Mouse (Mus musculus) forebrain, embryonic 12.5 days (tissue): ENCODE results near the gene Mapk1. TPM values are rescaled to one million over a fixed set of nuclear protein-coding genes. Genes with fewer than 3 reads are reported as not detected.
A peak's percentile ranks its signal among the peaks of the same experiment; 100 is the strongest.

Experiments used
- ATAC-seq: fragments of 200-750 bp; cut with Nextera tagmentation; 2 replicates; pipeline ENCODE4 v1.8.0; 2017; ENCODE audit warnings: moderate TSS enrichment; ENCODE audit not compliant: low FRiP score
- H3K27ac ChIP-seq: fragments of 300-500 bp; sonication (generic); 2 replicates; pipeline ENCODE4 v1.5.1; 2016; ENCODE audit warnings: mild to moderate bottlenecking
- H3K27me3 ChIP-seq: fragments of 300-500 bp; sonication (generic); 2 replicates; pipeline ENCODE4 v1.6.1; 2016; ENCODE audit warnings: mild to moderate bottlenecking
- H3K36me3 ChIP-seq: fragments of 300-500 bp; sonication (generic); replicated peaks from 2 replicates; pipeline ENCODE4 v1.6.1; 2016; ENCODE audit warnings: mild to moderate bottlenecking
- H3K4me1 ChIP-seq: fragments of 300-500 bp; sonication (generic); 2 replicates; pipeline ENCODE4 v1.6.1; 2016
- H3K4me2 ChIP-seq: fragments of 300-500 bp; sonication (generic); 2 replicates; pipeline ENCODE4 v1.6.1; 2016; ENCODE audit warnings: mild to moderate bottlenecking, moderate library complexity
- H3K4me3 ChIP-seq: fragments of 300-500 bp; sonication (generic); replicated peaks from 2 replicates; pipeline ENCODE4 v1.5.1; 2016; ENCODE audit warnings: mild to moderate bottlenecking
- H3K9ac ChIP-seq: fragments of 300-500 bp; sonication (generic); 2 replicates; pipeline ENCODE4 v1.6.1; 2016; ENCODE audit warnings: mild to moderate bottlenecking
- H3K9me3 ChIP-seq: fragments of 300-500 bp; sonication (generic); 2 replicates; pipeline ENCODE4 v1.6.1; 2016
- WGBS: fragments of 180-500 bp; shearing (Covaris S2); methylation state at CpG from one replicate; pipeline ENCODE4 v1.1.7; 2016; 5-methylcytosine and 5-hydroxymethylcytosine counted together
- polyA plus RNA-seq: library from polyadenylated mRNA; unstranded; fragments of >200 nt; fragmentation: Nextera tagmentation; extraction: Ambion mirVana; gene quantifications from 2 replicates; pipeline ENCODE4 v1.2.1, GENCODE M21; 2016

Mapk1 gene
- polyA plus RNA-seq = 167 and 171 TPM in 2 replicates

- H3K9me3 ChIP-seq = no peaks in the 10 kb centered on the region
- peak within 1 kb of the TSS; percentile 97 for H3K4me3 ChIP-seq
- under 1% methylated on average over 35 of the region's 35 CpGs for WGBS
- peaks cover 20% of the 10 kb centered on the region for H3K4me1 ChIP-seq
- peak within 1 kb of the TSS; percentile 66 for H3K4me2 ChIP-seq
- H3K27me3 ChIP-seq = no peaks in the 10 kb centered on the region
- peak within 1 kb of the TSS; percentile 96 for H3K9ac ChIP-seq
- peaks cover 13% of the 10 kb centered on the region for H3K36me3 ChIP-seq
- peak; percentile 98 for ATAC-seq
- H3K27ac ChIP-seq = peak within 1 kb of the TSS; percentile 96
Observed at GRCm38 (mm10) chr16:16983131-16983533, at the start of gene Mapk1. Mapk1 (plus strand) TSS chr16:16983382.

GRCm38 (mm10) chr16:16939543-16939942 lies 43.6 kb upstream of the Mapk1 start:
- Histone ChIP-seq H3K27me3 (no peaks in the 10 kb centered on the region), H3K4me3 (no peak overlapping the region), H3K27ac (no peak overlapping the region), H3K4me2 (no peak overlapping the region), H3K9me3 (no peaks in the 10 kb centered on the region), H3K36me3 (no peaks in the 10 kb centered on the region), H3K4me1 (no peaks in the 10 kb centered on the region), H3K9ac (no peak overlapping the region)
- no peak for ATAC-seq
- 93% methylated on average over 9 of the region's 9 CpGs for WGBS

GRCm38 (mm10) chr16:16941078-16941477 lies 42.1 kb upstream of the Mapk1 start:
- no peaks in the 10 kb centered on the region for H3K4me1 ChIP-seq
- no peaks in the 10 kb centered on the region for H3K9me3 ChIP-seq
- no peak overlapping the region for H3K4me2 ChIP-seq
- no peaks in the 10 kb centered on the region for H3K27me3 ChIP-seq
- H3K4me3 ChIP-seq = no peak overlapping the region
- H3K9ac ChIP-seq = no peak overlapping the region
- WGBS = 95% methylated on average over 2 of the region's 2 CpGs
- no peaks in the 10 kb centered on the region for H3K36me3 ChIP-seq
- H3K27ac ChIP-seq = no peak overlapping the region
- no peak for ATAC-seq

GRCm38 (mm10) chr16:16958575-16958974 lies 24.6 kb upstream of the Mapk1 start:
- no peak overlapping the region for H3K9ac ChIP-seq
- H3K27ac ChIP-seq = no peak overlapping the region
- no peaks in the 10 kb centered on the region for H3K36me3 ChIP-seq
- H3K4me1 ChIP-seq = no peaks in the 10 kb centered on the region
- ATAC-seq = peak; percentile 27; the same call in 1 of the 2 replicates
- WGBS = 25% methylated on average over 3 of the region's 5 CpGs
- no peaks in the 10 kb centered on the region for H3K9me3 ChIP-seq
- H3K27me3 ChIP-seq = no peaks in the 10 kb centered on the region
- H3K4me3 ChIP-seq = no peak overlapping the region
- no peak overlapping the region for H3K4me2 ChIP-seq

GRCm38 (mm10) chr16:16959907-16960306 lies 23.3 kb upstream of the Mapk1 start:
- no peak for ATAC-seq
- Histone ChIP-seq H3K27ac (no peak overlapping the region), H3K9ac (no peak overlapping the region), H3K27me3 (no peaks in the 10 kb centered on the region), H3K4me3 (no peak overlapping the region), H3K36me3 (no peaks in the 10 kb centered on the region), H3K9me3 (no peaks in the 10 kb centered on the region), H3K4me2 (no peak overlapping the region), H3K4me1 (no peaks in the 10 kb centered on the region)
- 86% methylated on average over 6 of the region's 6 CpGs for WGBS

- Histone ChIP-seq H3K27ac (no peak overlapping the region), H3K4me3 (no peak overlapping the region), H3K4me2 (no peak overlapping the region), H3K9me3 (no peaks in the 10 kb centered on the region), H3K27me3 (no peaks in the 10 kb centered on the region), H3K4me1 (no peaks in the 10 kb centered on the region), H3K9ac (no peak overlapping the region), H3K36me3 (no peaks in the 10 kb centered on the region)
- 61% methylated on average over 1 of the region's 1 CpGs for WGBS
- no peak for ATAC-seq
Observed at GRCm38 (mm10) chr16:16965149-16965548, 18.0 kb upstream of the Mapk1 start.

GRCm38 (mm10) chr16:16966290-16966689 lies 16.9 kb upstream of the Mapk1 start:
- Histone ChIP-seq H3K4me1 (no peaks in the 10 kb centered on the region), H3K36me3 (no peaks in the 10 kb centered on the region), H3K9ac (no peak overlapping the region), H3K9me3 (no peaks in the 10 kb centered on the region), H3K27ac (no peak overlapping the region), H3K27me3 (no peaks in the 10 kb centered on the region), H3K4me2 (no peak overlapping the region), H3K4me3 (no peak overlapping the region)
- no peak for ATAC-seq

- Histone ChIP-seq H3K4me2 (no peak overlapping the region), H3K27ac (no peak overlapping the region), H3K9me3 (0 out of 2 replicates have a peak, but pooled peaks cover 13% of the 10 kb centered on the region), H3K27me3 (no peaks in the 10 kb centered on the region), H3K4me3 (no peak overlapping the region), H3K9ac (no peak overlapping the region), H3K4me1 (no peaks in the 10 kb centered on the region), H3K36me3 (no peaks in the 10 kb centered on the region)
- ATAC-seq = no peak
- WGBS = 85% methylated on average over 3 of the region's 3 CpGs
Observed at GRCm38 (mm10) chr16:16978061-16978460, 5.1 kb upstream of the Mapk1 start.

- no peak overlapping the region for H3K9ac ChIP-seq
- no peaks in the 10 kb centered on the region for H3K36me3 ChIP-seq
- no peak overlapping the region for H3K27ac ChIP-seq
- 97% methylated on average over 2 of the region's 2 CpGs for WGBS
- H3K9me3 ChIP-seq = 0 out of 2 replicates have a peak, but pooled peaks cover 13% of the 10 kb centered on the region
- no peaks in the 10 kb centered on the region for H3K4me1 ChIP-seq
- no peak overlapping the region for H3K4me3 ChIP-seq
- no peaks in the 10 kb centered on the region for H3K27me3 ChIP-seq
- no peak overlapping the region for H3K4me2 ChIP-seq
- no peak for ATAC-seq
Observed at GRCm38 (mm10) chr16:16978765-16979164, 4.4 kb upstream of the Mapk1 start.

GRCm38 (mm10) chr16:16982636-16983035 lies 546 bp upstream of the Mapk1 start:
- ATAC-seq = peak; percentile 61
- Histone ChIP-seq H3K9me3 (no peaks in the 10 kb centered on the region), H3K9ac (peak overlapping the region; percentile 96), H3K36me3 (peaks cover 10% of the 10 kb centered on the region), H3K4me1 (peaks cover 20% of the 10 kb centered on the region), H3K4me2 (peak overlapping the region; percentile 66), H3K27me3 (no peaks in the 10 kb centered on the region), H3K4me3 (peak overlapping the region; percentile 97), H3K27ac (no peak overlapping the region)
- 38% methylated on average over 2 of the region's 2 CpGs for WGBS

GRCm38 (mm10) chr16:16983534-16984422 lies 596 bp downstream of the Mapk1 start:
- Histone ChIP-seq H3K4me2 (peak overlapping the region; percentile 66), H3K9ac (peak overlapping the region; percentile 96), H3K9me3 (no peaks in the 10 kb centered on the region), H3K36me3 (peaks cover 19% of the 10 kb centered on the region), H3K4me1 (peaks cover 20% of the 10 kb centered on the region), H3K4me3 (peak overlapping the region; percentile 97), H3K27ac (peak overlapping the region; percentile 96), H3K27me3 (no peaks in the 10 kb centered on the region)
- ATAC-seq = peak; percentile 79
- WGBS = under 1% methylated on average over 75 of the region's 75 CpGs

GRCm38 (mm10) chr16:16984423-16984941 lies 1.3 kb downstream of the Mapk1 start:
- no peaks in the 10 kb centered on the region for H3K9me3 ChIP-seq
- peaks cover 20% of the 10 kb centered on the region for H3K4me1 ChIP-seq
- no peak for ATAC-seq
- 31% methylated on average over 9 of the region's 9 CpGs for WGBS
- H3K36me3 ChIP-seq = peaks cover 26% of the 10 kb centered on the region
- H3K4me3 ChIP-seq = peak overlapping the region; percentile 97
- H3K27me3 ChIP-seq = no peaks in the 10 kb centered on the region
- no peak overlapping the region for H3K27ac ChIP-seq
- peak overlapping the region; percentile 96 for H3K9ac ChIP-seq
- H3K4me2 ChIP-seq = peak overlapping the region; percentile 66
